Mouse (Mus musculus) heart, postnatal 0 days (tissue): ENCODE measurements at regions not wholly inside any gene's neighbourhood (a gene's known extent, or its start where the extent isn't known, plus 50 kb on each side); places are given as distances from the start of the nearest gene placed in this dataset.

Experiments used
- CTCF ChIP-seq: IDR thresholded peaks from 2 replicates; pipeline ENCODE4 v1.5.1; 2016; ENCODE audit warnings: antibody characterized with exemption, control low read depth, low read depth
- EP300 ChIP-seq: IDR thresholded peaks from 2 replicates; pipeline ENCODE4 v1.6.1; 2016; ENCODE audit warnings: antibody characterized with exemption, low read depth

GRCm38 (mm10) chr1:71752351-71752750 lies 99.4 kb upstream of the Fn1 start:
- TF ChIP-seq CTCF = no peak
- TF ChIP-seq EP300 = no peak
